Mouse (Mus musculus): ENCODE measurements at regions not wholly inside any gene's neighbourhood (a gene's known extent, or its start where the extent isn't known, plus 50 kb on each side); places are given as distances from the start of the nearest gene placed in this dataset.

- TF ChIP-seq CTCF (IDR thresholded peaks at IDR 0.05) (no peak), EP300 (IDR thresholded peaks at IDR 0.05) (no peak)
Measured at GRCm38 (mm10) chr11:19350331-19351242, 331.8 kb upstream of the Meis1 start.
